Mouse (Mus musculus): ENCODE measurements around the gene Cep112. TPM values are rescaled to one million over a fixed set of nuclear protein-coding genes. Genes with fewer than 3 reads are reported as not detected.
A peak's percentile ranks its signal among the peaks of the same experiment; 100 is the strongest.

Cep112 gene
- polyA plus RNA-seq, 1 experiment from 2014 or later: 28.6 TPM

- H3K36me3 ChIP-seq (ENCODE audit: control insufficient read depth, insufficient read depth, low read length): no peaks in the 10 kb centered on the region
- no peaks in the 10 kb centered on the region for H3K9me3 ChIP-seq (replicated peaks; ENCODE audit: control insufficient read depth, low read length, poor library complexity, severe bottlenecking)
- ATAC-seq: no peak
- no peak overlapping the region for H3K9ac ChIP-seq (ENCODE audit: low read depth, low read length)
- no peaks in the 10 kb centered on the region for H3K4me1 ChIP-seq (ENCODE audit: control insufficient read depth, insufficient read depth, low read length)
- H3K4me3 ChIP-seq (ENCODE audit: low read depth, low read length): no peak overlapping the region
- H3K27ac ChIP-seq (ENCODE audit: low read length): no peak overlapping the region
- no peaks in the 10 kb centered on the region for H3K27me3 ChIP-seq (ENCODE audit: control insufficient read depth, insufficient read depth, low read depth, low read length)
- no peak overlapping the region for H3K4me2 ChIP-seq (ENCODE audit: low read length)
Measured at GRCm38 (mm10) chr11:108827321-108827720, 402.3 kb downstream of the Cep112 start.

GRCm38 (mm10) chr11:108828374-108829025 is 403.5 kb downstream of the Cep112 start:
- Histone ChIP-seq H3K27ac (ENCODE audit: low read length) (no peak overlapping the region), H3K36me3 (ENCODE audit: control insufficient read depth, insufficient read depth, low read length) (no peaks in the 10 kb centered on the region), H3K4me1 (ENCODE audit: control insufficient read depth, insufficient read depth, low read length) (no peaks in the 10 kb centered on the region), H3K4me2 (ENCODE audit: low read length) (no peak overlapping the region), H3K27me3 (ENCODE audit: control insufficient read depth, insufficient read depth, low read depth, low read length) (no peaks in the 10 kb centered on the region), H3K4me3 (ENCODE audit: low read depth, low read length) (no peak overlapping the region), H3K9me3 (replicated peaks; ENCODE audit: control insufficient read depth, low read length, poor library complexity, severe bottlenecking) (no peaks in the 10 kb centered on the region), H3K9ac (ENCODE audit: low read depth, low read length) (no peak overlapping the region)
- no peak for ATAC-seq
- 85% methylated on average over 4 of the region's 4 CpGs for WGBS

GRCm38 (mm10) chr11:108836706-108837105 is 411.7 kb downstream of the Cep112 start:
- Histone ChIP-seq H3K9ac (ENCODE audit: low read depth, low read length) (no peak overlapping the region), H3K36me3 (ENCODE audit: control insufficient read depth, insufficient read depth, low read length) (no peaks in the 10 kb centered on the region), H3K4me1 (ENCODE audit: control insufficient read depth, insufficient read depth, low read length) (no peaks in the 10 kb centered on the region), H3K4me2 (ENCODE audit: low read length) (no peak overlapping the region), H3K27me3 (ENCODE audit: control insufficient read depth, insufficient read depth, low read depth, low read length) (no peaks in the 10 kb centered on the region), H3K27ac (ENCODE audit: low read length) (no peak overlapping the region), H3K4me3 (ENCODE audit: low read depth, low read length) (no peak overlapping the region), H3K9me3 (replicated peaks; ENCODE audit: control insufficient read depth, low read length, poor library complexity, severe bottlenecking) (no peaks in the 10 kb centered on the region)
- WGBS: 23% methylated on average over 4 of the region's 4 CpGs
- ATAC-seq: no peak

- Histone ChIP-seq H3K27ac (ENCODE audit: low read length) (no peak overlapping the region), H3K9ac (ENCODE audit: low read depth, low read length) (no peak overlapping the region), H3K4me3 (ENCODE audit: low read depth, low read length) (no peak overlapping the region), H3K4me2 (ENCODE audit: low read length) (no peak overlapping the region), H3K27me3 (ENCODE audit: control insufficient read depth, insufficient read depth, low read depth, low read length) (no peaks in the 10 kb centered on the region), H3K4me1 (ENCODE audit: control insufficient read depth, insufficient read depth, low read length) (no peaks in the 10 kb centered on the region), H3K36me3 (ENCODE audit: control insufficient read depth, insufficient read depth, low read length) (no peaks in the 10 kb centered on the region), H3K9me3 (replicated peaks; ENCODE audit: control insufficient read depth, low read length, poor library complexity, severe bottlenecking) (no peaks in the 10 kb centered on the region)
- WGBS: 93% methylated on average over 3 of the region's 3 CpGs
- no peak for ATAC-seq
Measured at GRCm38 (mm10) chr11:108840195-108840594, 415.2 kb downstream of the Cep112 start.

GRCm38 (mm10) chr11:108842765-108843164 is 417.8 kb downstream of the Cep112 start:
- H3K27me3 ChIP-seq (ENCODE audit: control insufficient read depth, insufficient read depth, low read depth, low read length): no peaks in the 10 kb centered on the region
- H3K9me3 ChIP-seq (replicated peaks; ENCODE audit: control insufficient read depth, low read length, poor library complexity, severe bottlenecking): no peaks in the 10 kb centered on the region
- 52% methylated on average over 2 of the region's 2 CpGs for WGBS
- H3K9ac ChIP-seq (ENCODE audit: low read depth, low read length): no peak overlapping the region
- no peak overlapping the region for H3K4me3 ChIP-seq (ENCODE audit: low read depth, low read length)
- no peak overlapping the region for H3K27ac ChIP-seq (ENCODE audit: low read length)
- H3K4me1 ChIP-seq (ENCODE audit: control insufficient read depth, insufficient read depth, low read length): peaks cover 2% of the 10 kb centered on the region
- ATAC-seq: no peak
- no peaks in the 10 kb centered on the region for H3K36me3 ChIP-seq (ENCODE audit: control insufficient read depth, insufficient read depth, low read length)
- H3K4me2 ChIP-seq (ENCODE audit: low read length): no peak overlapping the region

GRCm38 (mm10) chr11:108845971-108846370 is 421.0 kb downstream of the Cep112 start:
- 64% methylated on average over 2 of the region's 2 CpGs for WGBS
- no peak overlapping the region for H3K27ac ChIP-seq (ENCODE audit: low read length)
- H3K9me3 ChIP-seq (replicated peaks; ENCODE audit: control insufficient read depth, low read length, poor library complexity, severe bottlenecking): no peaks in the 10 kb centered on the region
- peaks cover 6% of the 10 kb centered on the region; the same call in 1 of the 2 replicates for H3K36me3 ChIP-seq (ENCODE audit: control insufficient read depth, insufficient read depth, low read length)
- no peak overlapping the region for H3K4me2 ChIP-seq (ENCODE audit: low read length)
- H3K4me3 ChIP-seq (ENCODE audit: low read depth, low read length): no peak overlapping the region
- peaks cover 2% of the 10 kb centered on the region for H3K4me1 ChIP-seq (ENCODE audit: control insufficient read depth, insufficient read depth, low read length)
- no peak overlapping the region for H3K9ac ChIP-seq (ENCODE audit: low read depth, low read length)
- no peak for ATAC-seq
- no peaks in the 10 kb centered on the region for H3K27me3 ChIP-seq (ENCODE audit: control insufficient read depth, insufficient read depth, low read depth, low read length)

GRCm38 (mm10) chr11:108846479-108846878 is 421.5 kb downstream of the Cep112 start:
- H3K27ac ChIP-seq (ENCODE audit: low read length): no peak overlapping the region
- peaks cover 2% of the 10 kb centered on the region for H3K4me1 ChIP-seq (ENCODE audit: control insufficient read depth, insufficient read depth, low read length)
- WGBS: 92% methylated on average over 3 of the region's 3 CpGs
- no peak for ATAC-seq
- no peaks in the 10 kb centered on the region for H3K27me3 ChIP-seq (ENCODE audit: control insufficient read depth, insufficient read depth, low read depth, low read length)
- no peak overlapping the region for H3K9ac ChIP-seq (ENCODE audit: low read depth, low read length)
- H3K9me3 ChIP-seq (replicated peaks; ENCODE audit: control insufficient read depth, low read length, poor library complexity, severe bottlenecking): no peaks in the 10 kb centered on the region; the same call in 1 of the 2 replicates
- no peak overlapping the region for H3K4me2 ChIP-seq (ENCODE audit: low read length)
- no peak overlapping the region for H3K4me3 ChIP-seq (ENCODE audit: low read depth, low read length)
- H3K36me3 ChIP-seq (ENCODE audit: control insufficient read depth, insufficient read depth, low read length): peaks cover 6% of the 10 kb centered on the region; the same call in 1 of the 2 replicates

- H3K27ac ChIP-seq (ENCODE audit: low read length): no peak overlapping the region
- H3K9me3 ChIP-seq (replicated peaks; ENCODE audit: control insufficient read depth, low read length, poor library complexity, severe bottlenecking): no peaks in the 10 kb centered on the region; the same call in 1 of the 2 replicates
- peaks cover 6% of the 10 kb centered on the region; the same call in 1 of the 2 replicates for H3K36me3 ChIP-seq (ENCODE audit: control insufficient read depth, insufficient read depth, low read length)
- no peaks in the 10 kb centered on the region for H3K27me3 ChIP-seq (ENCODE audit: control insufficient read depth, insufficient read depth, low read depth, low read length)
- H3K9ac ChIP-seq (ENCODE audit: low read depth, low read length): no peak overlapping the region
- H3K4me2 ChIP-seq (ENCODE audit: low read length): no peak overlapping the region
- H3K4me3 ChIP-seq (ENCODE audit: low read depth, low read length): no peak overlapping the region
- peaks cover 2% of the 10 kb centered on the region; the same call in 1 of the 2 replicates for H3K4me1 ChIP-seq (ENCODE audit: control insufficient read depth, insufficient read depth, low read length)
- WGBS: 89% methylated on average over 1 of the region's 1 CpGs
- ATAC-seq: no peak
Measured at GRCm38 (mm10) chr11:108851771-108852170, 426.8 kb downstream of the Cep112 start.

- Histone ChIP-seq H3K27me3 (ENCODE audit: control insufficient read depth, insufficient read depth, low read depth, low read length) (no peaks in the 10 kb centered on the region), H3K4me2 (ENCODE audit: low read length) (no peak overlapping the region), H3K9ac (ENCODE audit: low read depth, low read length) (no peak overlapping the region), H3K4me1 (ENCODE audit: control insufficient read depth, insufficient read depth, low read length) (peaks cover 19% of the 10 kb centered on the region), H3K4me3 (ENCODE audit: low read depth, low read length) (no peak overlapping the region), H3K27ac (ENCODE audit: low read length) (peak overlapping the region; percentile 36), H3K9me3 (replicated peaks; ENCODE audit: control insufficient read depth, low read length, poor library complexity, severe bottlenecking) (no peaks in the 10 kb centered on the region), H3K36me3 (ENCODE audit: control insufficient read depth, insufficient read depth, low read length) (no peaks in the 10 kb centered on the region)
- no peak for ATAC-seq
- 52% methylated on average over 6 of the region's 6 CpGs for WGBS
Measured at GRCm38 (mm10) chr11:108857254-108857653, 432.3 kb downstream of the Cep112 start.
